Mouse (Mus musculus) midbrain, embryonic 11.5 days (tissue): ENCODE measurements around the gene Zfp68. TPM values are rescaled to one million over a fixed set of nuclear protein-coding genes. Genes with fewer than 3 reads are reported as not detected.
A peak's percentile ranks its signal among the peaks of the same experiment; 100 is the strongest.
"Not testable (repeated sequence)": the region's sequence is repeated elsewhere in the genome, so short reads cannot be mapped to it uniquely, and the experiment has no call there.

Source experiments
- ATAC-seq: fragments of 200-750 bp; cut with Nextera tagmentation; 2 replicates; pipeline ENCODE4 v1.8.0; 2017; ENCODE audit warnings: moderate TSS enrichment, moderate library complexity; ENCODE audit not compliant: low FRiP score
- DNase-seq: peaks from one replicate; pipeline ENCODE4 v3.0.0; 2015; ENCODE audit warnings: low spot score; ENCODE audit errors: missing footprints
- H3K27ac ChIP-seq: fragments of 300-500 bp; sonication (generic); 2 replicates; pipeline ENCODE4 v1.5.1; 2014; ENCODE audit warnings: low read depth, low read length
- H3K27me3 ChIP-seq: fragments of 300-500 bp; sonication (generic); 2 replicates; pipeline ENCODE4 v1.6.1; 2014; ENCODE audit warnings: mild to moderate bottlenecking, low read length, moderate library complexity, mixed read lengths; ENCODE audit not compliant: control insufficient read depth, insufficient read depth
- H3K36me3 ChIP-seq: fragments of 300-500 bp; sonication (generic); 2 replicates; pipeline ENCODE4 v1.6.1; 2014; ENCODE audit warnings: mild to moderate bottlenecking, low read length, moderate library complexity, mixed read lengths; ENCODE audit not compliant: control insufficient read depth, insufficient read depth
- H3K4me1 ChIP-seq: fragments of 300-500 bp; sonication (generic); 2 replicates; pipeline ENCODE4 v1.6.1; 2014; ENCODE audit warnings: low read length; ENCODE audit not compliant: control insufficient read depth, insufficient read depth
- H3K4me2 ChIP-seq: fragments of 300-500 bp; sonication (generic); 2 replicates; pipeline ENCODE4 v1.6.1; 2014; ENCODE audit warnings: mild to moderate bottlenecking, moderate library complexity
- H3K4me3 ChIP-seq: fragments of 300-500 bp; sonication (generic); 2 replicates; pipeline ENCODE4 v1.5.1; 2014; ENCODE audit warnings: low read depth, low read length
- H3K9ac ChIP-seq: fragments of 300-500 bp; sonication (generic); 2 replicates; pipeline ENCODE4 v1.6.1; 2014; ENCODE audit warnings: low read length
- H3K9me3 ChIP-seq: fragments of 300-500 bp; sonication (generic); 2 replicates; pipeline ENCODE4 v1.6.1; 2016; ENCODE audit warnings: low read length; ENCODE audit not compliant: control insufficient read depth
- WGBS: fragments of 180-500 bp; shearing (Covaris S2); extraction: QIAGEN DNeasy Blood & Tissue Kit; methylation state at CpG from one replicate; pipeline ENCODE4 v1.1.7; 2014; 5-methylcytosine and 5-hydroxymethylcytosine counted together
- polyA plus RNA-seq: library from polyadenylated mRNA; unstranded; fragments of >200 nt; fragmentation: Nextera tagmentation; extraction: Ambion mirVana; gene quantifications from 2 replicates; pipeline ENCODE4 v1.2.1, GENCODE M21; 2014

Gene Zfp68
- polyA plus RNA-seq, 1 experiment from 2014 or later = 73.1 TPM

- Histone ChIP-seq H3K27ac (no peak overlapping the region), H3K4me3 (peak overlapping the region; percentile 87), H3K36me3 (no peaks in the 10 kb centered on the region; the same call in 1 of the 2 replicates), H3K9me3 (no peaks in the 10 kb centered on the region), H3K27me3 (no peaks in the 10 kb centered on the region), H3K4me2 (peak overlapping the region; percentile 77), H3K9ac (peak overlapping the region; percentile 90), H3K4me1 (peaks cover 11% of the 10 kb centered on the region)
- no peak for ATAC-seq
- WGBS = 15% methylated on average over 3 of the region's 3 CpGs
- DNase-seq = no peak
These were observed 3.9 kb upstream of the Zfp68 start for GRCm38 (mm10) chr5:138623478-138623875.

- ATAC-seq (peak; percentile 93), DNase-seq (peak; percentile 97)
- peak within 1 kb of the TSS; percentile 90 for H3K9ac ChIP-seq
- H3K4me1 ChIP-seq = peaks cover 11% of the 10 kb centered on the region
- no peaks in the 10 kb centered on the region for H3K27me3 ChIP-seq
- WGBS = 1% methylated on average over 30 of the region's 30 CpGs
- H3K36me3 ChIP-seq = no peaks in the 10 kb centered on the region; the same call in 1 of the 2 replicates
- H3K4me2 ChIP-seq = peak within 1 kb of the TSS; percentile 77
- peak within 1 kb of the TSS; percentile 53; the same call in 1 of the 2 replicates for H3K27ac ChIP-seq
- H3K4me3 ChIP-seq = peak within 1 kb of the TSS; percentile 87
- no peaks in the 10 kb centered on the region; the same call in 1 of the 2 replicates for H3K9me3 ChIP-seq
These were observed 3.3 kb upstream of the Zfp68 start, which contains the start of gene A430033K04Rik for GRCm38 (mm10) chr5:138622645-138623477. Gene A430033K04Rik, plus strand, starts transcription at chr5:138622859.

DNA sequence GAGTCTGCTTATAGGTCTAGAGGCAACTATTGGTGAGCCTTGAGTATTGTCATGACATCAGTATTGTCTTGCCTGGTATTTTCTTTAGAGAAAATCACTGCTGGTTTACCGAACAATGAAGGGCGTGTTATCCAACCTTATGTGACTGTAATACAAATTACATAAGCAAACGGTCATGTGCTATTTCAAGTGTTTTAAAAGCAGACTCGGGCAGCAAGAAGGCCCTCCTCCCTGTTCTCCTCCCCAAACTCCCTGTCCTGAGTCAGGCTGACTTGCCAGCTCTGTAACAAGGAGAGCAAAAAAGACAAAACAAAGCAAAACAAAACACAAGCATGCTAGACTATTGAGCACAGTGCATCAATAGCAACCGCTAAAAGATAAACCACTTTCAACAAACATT is 1.3 kb upstream of the Zfp68 start:
- H3K27me3 ChIP-seq = no peaks in the 10 kb centered on the region
- H3K4me3 ChIP-seq = no peak overlapping the region
- 78% methylated on average over 5 of the region's 5 CpGs for WGBS
- DNase-seq = no peak
- ATAC-seq = no peak
- no peak overlapping the region for H3K4me2 ChIP-seq
- no peak overlapping the region for H3K9ac ChIP-seq
- H3K27ac ChIP-seq = no peak overlapping the region
- H3K4me1 ChIP-seq = peaks cover 11% of the 10 kb centered on the region
- peaks cover 13% of the 10 kb centered on the region for H3K36me3 ChIP-seq
- H3K9me3 ChIP-seq = peaks cover 11% of the 10 kb centered on the region; the same call in 1 of the 2 replicates

DNA sequence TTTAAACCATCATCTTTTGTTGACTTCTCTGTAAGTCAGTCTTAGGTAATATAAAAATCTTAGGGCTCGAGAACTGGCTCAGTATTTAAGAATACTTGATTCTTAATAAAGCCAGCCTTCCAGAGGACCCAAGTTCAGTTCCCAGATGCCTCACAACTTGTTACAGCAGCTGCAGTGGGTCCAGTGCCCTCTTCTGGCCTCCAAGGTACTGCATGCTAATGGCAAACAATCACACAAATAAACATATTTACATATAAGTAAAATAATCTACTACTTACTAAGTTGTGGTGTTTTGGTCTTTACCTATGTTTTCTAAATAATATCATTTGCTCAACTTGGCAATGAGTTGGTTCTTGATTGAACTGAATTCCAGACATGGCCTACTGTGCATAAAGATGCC is 1.2 kb downstream of the Zfp68 start:
- H3K9me3 ChIP-seq = peaks cover 27% of the 10 kb centered on the region; the same call in 1 of the 2 replicates
- 97% methylated on average over 1 of the region's 1 CpGs for WGBS
- DNase-seq (peak; percentile 83), ATAC-seq (no peak)
- H3K4me3 ChIP-seq = peak overlapping the region; percentile 87; the same call in 1 of the 2 replicates
- no peak overlapping the region for H3K9ac ChIP-seq
- H3K36me3 ChIP-seq = peaks cover 37% of the 10 kb centered on the region
- no peak overlapping the region for H3K27ac ChIP-seq
- H3K27me3 ChIP-seq = no peaks in the 10 kb centered on the region
- H3K4me2 ChIP-seq = peak overlapping the region; percentile 43
- no peaks in the 10 kb centered on the region for H3K4me1 ChIP-seq

DNA sequence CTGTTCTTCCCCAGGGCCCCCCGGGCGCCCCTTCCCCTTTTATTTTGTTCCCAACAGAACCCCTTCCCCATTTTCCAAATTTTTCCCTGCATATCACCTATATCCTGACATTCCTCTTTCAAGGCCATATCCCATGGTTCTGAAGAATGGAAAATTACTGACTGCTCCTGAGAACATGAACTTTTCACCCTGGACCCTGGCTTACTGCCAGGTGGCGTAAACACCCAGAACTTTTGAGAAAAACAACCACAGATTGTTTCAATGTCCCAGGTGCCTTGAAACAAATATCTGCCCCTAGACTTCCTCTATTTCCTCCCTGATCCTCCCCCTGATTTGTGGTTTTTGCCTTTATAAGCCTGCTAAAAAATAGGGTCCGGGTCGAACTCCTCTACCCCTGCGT is 32.2 kb downstream of the Zfp68 start:
- ATAC-seq = no peak
- DNase-seq = no peak
- Histone ChIP-seq H3K4me2 (no peak overlapping the region), H3K4me3 (no peak overlapping the region), H3K9me3 (no peaks in the 10 kb centered on the region; the same call in 1 of the 2 replicates), H3K27ac (no peak overlapping the region), H3K4me1 (no peaks in the 10 kb centered on the region), H3K36me3 (no peaks in the 10 kb centered on the region), H3K9ac (no peak overlapping the region), H3K27me3 (no peaks in the 10 kb centered on the region)
- WGBS = 89% methylated on average over 6 of the region's 6 CpGs

GRCm38 (mm10) chr5:138571623-138572022 is 47.9 kb downstream of the Zfp68 start:
- no peak for ATAC-seq
- Histone ChIP-seq H3K9ac (no peak overlapping the region), H3K4me3 (no peak overlapping the region), H3K4me1 (no peaks in the 10 kb centered on the region), H3K36me3 (no peaks in the 10 kb centered on the region), H3K27me3 (no peaks in the 10 kb centered on the region), H3K27ac (no peak overlapping the region), H3K4me2 (no peak overlapping the region), H3K9me3 (no peaks in the 10 kb centered on the region)
- peak; percentile 93 for DNase-seq
- 56% methylated on average over 4 of the region's 4 CpGs for WGBS

DNA sequence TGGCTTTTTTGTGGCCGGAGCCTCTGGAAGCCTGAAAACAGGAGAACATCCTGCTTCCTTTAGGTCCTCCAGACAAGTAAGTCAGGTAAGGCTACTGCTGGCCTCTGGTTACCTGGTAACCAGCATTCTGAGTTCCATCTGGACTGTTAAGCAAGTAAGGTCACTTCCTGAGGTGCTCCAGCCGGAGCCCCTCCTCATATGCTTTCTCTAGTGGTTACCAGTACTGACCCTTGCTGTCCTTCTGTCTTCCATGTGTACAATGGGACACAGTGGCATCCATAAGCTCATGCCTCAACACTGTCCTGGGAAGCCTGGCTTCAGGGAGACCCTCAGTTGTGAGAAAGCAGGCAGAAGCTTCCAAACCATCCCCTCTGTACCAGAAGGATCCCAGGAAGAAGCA is 54.9 kb downstream of the Zfp68 start, which contains the start of gene 1700123K08Rik:
Gene 1700123K08Rik (minus strand): TSS at position 101 of the 400 bp plus-strand sequence.
- not testable (repeated sequence) for H3K4me2 ChIP-seq, H3K9me3 ChIP-seq, H3K4me3 ChIP-seq, H3K27me3 ChIP-seq, H3K9ac ChIP-seq, H3K4me1 ChIP-seq, ATAC-seq, H3K36me3 ChIP-seq, H3K27ac ChIP-seq, DNase-seq
- 85% methylated on average over 2 of the region's 2 CpGs for WGBS
